Mouse (Mus musculus): ENCODE measurements at regions not wholly inside any gene's neighbourhood (a gene's known extent, or its start where the extent isn't known, plus 50 kb on each side); places are given as distances from the start of the nearest gene placed in this dataset.

DNA sequence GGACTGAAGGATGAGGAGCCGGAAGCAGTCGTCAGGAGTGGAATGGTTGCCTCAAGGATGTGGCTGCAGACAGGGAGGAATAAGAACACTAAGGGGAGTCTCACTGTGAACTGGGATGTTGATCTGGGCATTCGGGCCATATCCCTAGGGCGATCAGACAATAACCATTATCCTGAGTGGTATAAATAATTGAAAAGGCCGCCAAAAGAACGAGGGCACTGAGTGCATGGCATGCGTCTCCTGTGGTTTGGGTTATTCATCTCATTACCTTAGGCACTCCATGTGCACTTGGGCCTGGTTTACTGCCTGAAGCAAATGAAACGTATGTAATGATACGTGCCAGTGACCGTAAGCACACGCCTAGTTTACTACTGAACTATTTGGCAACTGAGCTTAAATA lies 99.6 kb upstream of the Mylip start:
- TF ChIP-seq CTCF (conservative IDR thresholded peaks at IDR 0.05; ENCODE audit: low read length), result no peak
- TF ChIP-seq POU5F1 (IDR thresholded peaks at IDR 0.05; ENCODE audit: borderline replicate concordance, low read length), result no peak
- no peak for TF ChIP-seq NANOG (IDR thresholded peaks at IDR 0.05; ENCODE audit: borderline replicate concordance, low read length)
